Mouse (Mus musculus) heart, postnatal 0 days (tissue): ENCODE data around the gene Tcl1b4.

ENCODE experiments used
- CTCF ChIP-seq: IDR thresholded peaks from 2 replicates; pipeline ENCODE4 v1.5.1; 2016; ENCODE audit warnings: antibody characterized with exemption, control low read depth, low read depth
- EP300 ChIP-seq: IDR thresholded peaks from 2 replicates; pipeline ENCODE4 v1.6.1; 2016; ENCODE audit warnings: antibody characterized with exemption, low read depth

DNA sequence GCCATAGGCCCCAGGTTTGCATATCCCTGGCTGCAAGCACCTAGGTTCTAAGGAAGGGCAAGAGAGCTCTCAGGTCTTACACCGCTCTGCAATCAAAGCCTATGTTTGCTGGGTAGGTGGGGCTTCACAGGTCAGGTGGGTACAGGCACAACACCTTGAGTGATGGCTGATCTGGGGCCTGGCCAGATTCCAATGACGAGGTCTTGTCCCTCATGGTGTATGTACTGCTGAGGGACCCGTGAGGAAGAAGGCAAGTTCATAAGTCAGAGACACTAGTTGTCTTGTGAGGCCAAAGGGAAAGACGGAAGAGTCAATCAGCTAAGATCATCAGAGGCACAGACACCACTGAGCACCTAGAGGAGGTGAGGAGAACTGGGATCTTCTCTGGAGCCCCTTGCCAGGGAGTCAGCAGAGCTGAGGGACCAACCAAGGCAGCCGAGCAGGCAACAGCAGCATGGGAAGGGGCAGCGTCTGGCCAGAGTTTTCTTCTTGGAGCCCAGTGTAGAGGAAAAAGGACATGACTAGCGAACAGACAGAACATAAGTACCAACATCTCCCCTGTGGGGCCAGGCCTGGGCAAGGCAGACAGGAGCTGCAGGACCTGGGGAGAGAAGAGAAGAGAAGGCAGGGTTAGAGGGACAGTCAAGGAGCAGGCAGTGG, 15.5 kb downstream of the Tcl1b4 start:
- TF ChIP-seq EP300 (no peak), CTCF (no peak)
